Mouse (Mus musculus): ENCODE measurements around the gene Wee1. TPM values are rescaled to one million over a fixed set of nuclear protein-coding genes. Genes with fewer than 3 reads are reported as not detected.
A peak's percentile ranks its signal among the peaks of the same experiment; 100 is the strongest.
"Not testable (repeated sequence)": the region's sequence is repeated elsewhere in the genome, so short reads cannot be mapped to it uniquely, and the experiment has no call there.

Wee1 gene
- polyA plus RNA-seq, 1 experiment from 2014 or later = 13.3 TPM

DNA sequence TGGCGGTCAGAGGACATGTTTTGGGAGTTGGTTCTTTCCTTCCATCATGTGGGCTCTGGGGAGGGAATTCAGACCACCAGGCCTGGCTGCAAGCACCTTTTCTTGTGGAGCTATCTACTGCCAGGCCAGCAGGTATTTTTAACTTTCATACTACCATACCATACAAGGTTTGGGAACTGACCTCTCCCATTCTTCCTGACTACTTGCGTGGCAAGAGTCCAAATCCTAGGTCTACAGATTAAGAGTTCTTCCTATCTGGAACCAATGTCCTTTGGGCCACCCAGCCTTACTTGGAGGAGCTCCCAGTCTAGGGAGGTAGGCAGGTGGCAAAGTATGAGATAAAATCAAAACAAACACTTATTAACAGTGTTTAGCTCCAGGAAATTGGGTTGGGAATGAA is 3.4 kb upstream of the Wee1 start:
- H3K4me1 ChIP-seq (ENCODE audit: control insufficient read depth, insufficient read depth, low read length) = no peaks in the 10 kb centered on the region
- DNase-seq (ENCODE audit: low spot score) = no peak
- no peaks in the 10 kb centered on the region for H3K36me3 ChIP-seq (ENCODE audit: control insufficient read depth, insufficient read depth, low read length)
- no peak overlapping the region for H3K4me3 ChIP-seq (ENCODE audit: low read depth, low read length)
- no peaks in the 10 kb centered on the region for H3K27me3 ChIP-seq (replicated peaks; ENCODE audit: control insufficient read depth, insufficient read depth, low read length)
- WGBS = 86% methylated on average over 2 of the region's 2 CpGs
- no peak for ATAC-seq
- no peaks in the 10 kb centered on the region for H3K9me3 ChIP-seq (replicated peaks; ENCODE audit: control insufficient read depth, low read length)
- H3K27ac ChIP-seq (ENCODE audit: low read depth, low read length) = no peak overlapping the region
- H3K9ac ChIP-seq (ENCODE audit: low read length) = no peak overlapping the region
- H3K4me2 ChIP-seq (ENCODE audit: low read length) = no peak overlapping the region

DNA sequence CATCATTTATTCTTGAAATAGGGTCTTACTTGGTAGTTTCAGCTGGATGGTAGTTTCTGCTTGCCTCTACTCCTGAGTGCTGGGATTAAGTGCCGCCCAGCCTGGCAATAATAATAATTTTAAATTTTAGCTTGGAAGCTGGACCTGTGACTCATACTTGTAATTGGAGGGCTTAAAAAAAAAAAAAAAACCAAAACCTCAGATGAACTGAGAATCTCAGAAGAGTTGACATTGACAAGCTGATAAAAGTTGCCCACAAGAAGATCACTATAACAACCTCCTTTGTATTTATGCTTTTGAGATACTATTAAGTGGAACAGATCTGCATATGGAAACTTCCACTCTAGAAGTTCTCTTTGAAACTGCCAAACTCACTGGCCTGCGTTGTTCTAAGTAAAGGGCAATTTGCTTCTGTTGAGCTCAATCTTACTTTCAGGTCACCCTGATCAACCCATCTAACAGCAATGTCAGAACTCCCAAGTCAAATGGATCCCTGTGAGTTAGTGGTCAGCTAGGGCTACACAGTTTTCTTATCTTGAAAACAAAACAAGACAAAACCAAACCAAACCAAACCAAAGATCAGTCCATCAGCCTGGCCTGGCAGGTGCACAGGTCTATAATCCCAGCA is 1.6 kb upstream of the Wee1 start:
- H3K36me3 ChIP-seq (ENCODE audit: control insufficient read depth, insufficient read depth, low read length) = no peaks in the 10 kb centered on the region
- no peaks in the 10 kb centered on the region for H3K9me3 ChIP-seq (replicated peaks; ENCODE audit: control insufficient read depth, low read length)
- ATAC-seq = no peak
- 83% methylated on average over 2 of the region's 2 CpGs for WGBS
- 0 out of 2 replicates have a peak, but pooled peaks cover 4% of the 10 kb centered on the region for H3K4me1 ChIP-seq (ENCODE audit: control insufficient read depth, insufficient read depth, low read length)
- H3K4me3 ChIP-seq (ENCODE audit: low read depth, low read length) = no peak overlapping the region
- no peak for DNase-seq (ENCODE audit: low spot score)
- H3K27me3 ChIP-seq (replicated peaks; ENCODE audit: control insufficient read depth, insufficient read depth, low read length) = no peaks in the 10 kb centered on the region
- H3K4me2 ChIP-seq (ENCODE audit: low read length) = no peak overlapping the region
- H3K27ac ChIP-seq (ENCODE audit: low read depth, low read length) = no peak overlapping the region
- no peak overlapping the region for H3K9ac ChIP-seq (ENCODE audit: low read length)

DNA sequence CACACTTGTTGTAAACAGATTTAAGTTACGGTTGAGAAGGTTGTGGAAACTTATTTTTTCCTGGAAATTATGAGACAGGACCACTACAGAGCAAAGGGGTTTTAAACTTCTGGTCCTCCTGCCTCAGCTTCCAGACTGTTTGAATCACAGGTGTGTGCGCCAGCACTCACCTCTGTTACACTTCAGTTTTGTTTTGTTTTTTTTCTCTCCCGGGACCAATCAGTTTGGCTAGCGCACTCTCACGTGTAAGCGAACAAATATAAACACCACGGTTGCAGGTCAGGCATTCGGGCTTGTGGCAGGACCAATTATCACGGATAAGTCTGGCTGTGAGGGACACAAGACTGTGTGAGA is 707 bp upstream of the Wee1 start:
- ATAC-seq (no peak), DNase-seq (ENCODE audit: low spot score) (no peak)
- H3K9me3 ChIP-seq (replicated peaks; ENCODE audit: control insufficient read depth, low read length) = no peaks in the 10 kb centered on the region
- WGBS = 3% methylated on average over 9 of the region's 9 CpGs
- H3K4me1 ChIP-seq (ENCODE audit: control insufficient read depth, insufficient read depth, low read length) = 0 out of 2 replicates have a peak, but pooled peaks cover 4% of the 10 kb centered on the region
- no peaks in the 10 kb centered on the region for H3K36me3 ChIP-seq (ENCODE audit: control insufficient read depth, insufficient read depth, low read length)
- H3K4me2 ChIP-seq (ENCODE audit: low read length) = peak overlapping the region; percentile 84
- H3K9ac ChIP-seq (ENCODE audit: low read length) = peak overlapping the region; percentile 75
- peak overlapping the region; percentile 97 for H3K4me3 ChIP-seq (ENCODE audit: low read depth, low read length)
- peak overlapping the region; percentile 63 for H3K27ac ChIP-seq (ENCODE audit: low read depth, low read length)
- no peaks in the 10 kb centered on the region for H3K27me3 ChIP-seq (replicated peaks; ENCODE audit: control insufficient read depth, insufficient read depth, low read length)

DNA sequence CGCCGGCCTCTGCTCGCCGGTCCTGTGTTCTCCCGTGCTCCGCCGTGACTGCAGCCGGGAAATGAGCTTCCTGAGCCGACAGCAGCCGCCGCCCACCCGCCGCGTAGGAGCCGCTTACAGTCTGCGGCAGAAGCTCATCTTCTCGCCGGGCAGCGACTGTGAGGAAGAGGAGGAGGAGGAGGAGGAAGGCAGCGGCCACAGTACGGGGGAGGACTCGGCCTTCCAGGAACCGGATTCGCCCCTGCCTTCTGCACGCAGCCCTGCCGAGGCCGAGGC is 381 bp downstream of the Wee1 start:
- peak overlapping the region; percentile 78 for H3K9ac ChIP-seq (ENCODE audit: low read length)
- H3K9me3 ChIP-seq (replicated peaks; ENCODE audit: control insufficient read depth, low read length) = no peaks in the 10 kb centered on the region
- DNase-seq (ENCODE audit: low spot score) (no peak), ATAC-seq (no peak)
- H3K4me1 ChIP-seq (ENCODE audit: control insufficient read depth, insufficient read depth, low read length) = 0 out of 2 replicates have a peak, but pooled peaks cover 4% of the 10 kb centered on the region
- under 1% methylated on average over 25 of the region's 27 CpGs for WGBS
- H3K27me3 ChIP-seq (replicated peaks; ENCODE audit: control insufficient read depth, insufficient read depth, low read length) = no peaks in the 10 kb centered on the region
- H3K36me3 ChIP-seq (ENCODE audit: control insufficient read depth, insufficient read depth, low read length) = 0 out of 2 replicates have a peak, but pooled peaks cover 3% of the 10 kb centered on the region
- peak overlapping the region; percentile 97 for H3K4me3 ChIP-seq (ENCODE audit: low read depth, low read length)
- peak overlapping the region; percentile 87 for H3K27ac ChIP-seq (ENCODE audit: low read depth, low read length)
- H3K4me2 ChIP-seq (ENCODE audit: low read length) = peak overlapping the region; percentile 84

DNA sequence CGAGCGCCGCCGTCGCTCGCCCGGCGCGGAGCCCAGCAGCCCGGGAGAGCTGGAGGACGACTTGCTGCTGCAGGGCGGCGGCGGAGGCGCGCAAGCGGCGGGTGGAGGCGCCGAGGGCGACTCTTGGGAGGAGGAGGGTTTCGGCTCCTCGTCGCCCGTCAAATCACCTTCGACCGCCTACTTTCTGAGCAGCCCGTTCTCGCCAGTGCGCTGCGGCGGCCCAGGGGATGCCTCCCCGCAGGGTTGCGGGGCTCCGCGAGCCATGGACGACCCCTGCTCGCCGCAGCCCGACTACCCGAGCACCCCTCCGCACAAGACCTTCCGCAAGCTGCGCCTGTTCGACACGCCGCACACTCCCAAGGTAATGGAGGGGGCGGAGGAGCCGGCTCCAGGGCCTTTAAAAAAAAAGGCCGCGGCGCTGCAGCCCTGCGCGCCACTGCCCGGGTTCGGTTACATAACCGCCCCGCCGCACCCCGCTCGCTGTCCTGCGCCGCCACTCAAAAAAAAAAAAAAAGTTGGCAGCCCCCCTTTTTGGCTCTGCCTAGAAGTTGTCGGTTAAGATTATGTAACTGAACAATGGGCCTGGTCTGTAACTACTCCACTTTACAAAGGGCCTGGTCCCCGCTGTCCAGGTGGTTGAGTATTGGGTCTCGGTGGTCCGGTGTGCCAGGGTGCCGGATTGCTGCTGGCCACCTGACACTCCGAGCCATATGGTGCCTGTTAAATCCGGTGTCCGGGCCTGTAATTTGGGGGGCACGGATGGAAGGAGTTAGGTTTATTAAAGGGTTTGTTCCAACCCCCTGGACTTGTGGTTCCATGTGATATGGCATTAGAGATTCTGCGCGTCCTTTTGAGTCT is 948 bp downstream of the Wee1 start:
- under 1% methylated on average over 66 of the region's 74 CpGs for WGBS
- Histone ChIP-seq H3K4me1 (ENCODE audit: control insufficient read depth, insufficient read depth, low read length) (0 out of 2 replicates have a peak, but pooled peaks cover 4% of the 10 kb centered on the region), H3K4me2 (ENCODE audit: low read length) (peak overlapping the region; percentile 84), H3K27me3 (replicated peaks; ENCODE audit: control insufficient read depth, insufficient read depth, low read length) (no peaks in the 10 kb centered on the region), H3K27ac (ENCODE audit: low read depth, low read length) (peak overlapping the region; percentile 87), H3K9me3 (replicated peaks; ENCODE audit: control insufficient read depth, low read length) (no peaks in the 10 kb centered on the region), H3K36me3 (ENCODE audit: control insufficient read depth, insufficient read depth, low read length) (0 out of 2 replicates have a peak, but pooled peaks cover 5% of the 10 kb centered on the region), H3K4me3 (ENCODE audit: low read depth, low read length) (peak overlapping the region; percentile 97), H3K9ac (ENCODE audit: low read length) (peak overlapping the region; percentile 78)
- ATAC-seq = peak; percentile 27
- DNase-seq (ENCODE audit: low spot score) = peak; percentile 64

DNA sequence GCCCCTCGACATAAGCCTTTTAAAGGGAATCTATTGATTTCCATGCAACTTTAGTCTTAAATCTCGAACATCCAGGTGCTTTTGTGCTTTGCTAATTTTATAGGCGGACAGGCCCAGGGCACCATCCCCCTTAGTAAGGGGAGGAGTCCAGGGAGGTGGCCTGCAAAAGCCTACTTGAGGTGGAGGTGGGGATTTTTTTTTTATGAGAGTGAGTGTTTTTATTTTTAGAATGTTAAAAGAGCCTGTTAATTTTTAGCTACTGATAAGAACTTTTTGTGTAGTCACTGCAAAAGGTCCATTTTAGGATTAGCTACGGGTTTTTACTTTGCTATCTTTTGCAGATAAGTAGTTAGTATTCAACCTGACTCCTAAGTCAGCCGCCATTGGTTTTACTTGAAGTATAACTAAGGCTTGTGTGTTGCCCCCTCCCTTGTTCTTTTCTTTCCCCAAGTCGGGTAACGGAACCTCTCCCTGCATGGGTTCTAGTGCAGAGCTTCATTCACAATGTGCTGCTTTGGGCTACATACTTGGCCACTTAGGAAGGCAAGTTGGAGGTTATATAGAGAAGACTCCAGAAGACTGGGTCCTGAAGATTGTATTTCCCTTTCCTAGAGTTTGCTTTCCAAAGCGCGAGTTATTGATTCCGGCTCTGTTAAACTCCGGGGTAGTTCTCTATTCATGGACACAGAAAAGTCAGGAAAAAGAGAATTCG is 2.2 kb downstream of the Wee1 start:
- Histone ChIP-seq H3K27me3 (replicated peaks; ENCODE audit: control insufficient read depth, insufficient read depth, low read length) (no peaks in the 10 kb centered on the region), H3K4me2 (ENCODE audit: low read length) (peak overlapping the region; percentile 84), H3K9me3 (replicated peaks; ENCODE audit: control insufficient read depth, low read length) (no peaks in the 10 kb centered on the region), H3K4me3 (ENCODE audit: low read depth, low read length) (peak overlapping the region; percentile 97), H3K27ac (ENCODE audit: low read depth, low read length) (no peak overlapping the region), H3K4me1 (ENCODE audit: control insufficient read depth, insufficient read depth, low read length) (0 out of 2 replicates have a peak, but pooled peaks cover 4% of the 10 kb centered on the region), H3K36me3 (ENCODE audit: control insufficient read depth, insufficient read depth, low read length) (0 out of 2 replicates have a peak, but pooled peaks cover 5% of the 10 kb centered on the region), H3K9ac (ENCODE audit: low read length) (peak overlapping the region; percentile 78)
- ATAC-seq (no peak), DNase-seq (ENCODE audit: low spot score) (no peak)
- WGBS = 49% methylated on average over 12 of the region's 12 CpGs

DNA sequence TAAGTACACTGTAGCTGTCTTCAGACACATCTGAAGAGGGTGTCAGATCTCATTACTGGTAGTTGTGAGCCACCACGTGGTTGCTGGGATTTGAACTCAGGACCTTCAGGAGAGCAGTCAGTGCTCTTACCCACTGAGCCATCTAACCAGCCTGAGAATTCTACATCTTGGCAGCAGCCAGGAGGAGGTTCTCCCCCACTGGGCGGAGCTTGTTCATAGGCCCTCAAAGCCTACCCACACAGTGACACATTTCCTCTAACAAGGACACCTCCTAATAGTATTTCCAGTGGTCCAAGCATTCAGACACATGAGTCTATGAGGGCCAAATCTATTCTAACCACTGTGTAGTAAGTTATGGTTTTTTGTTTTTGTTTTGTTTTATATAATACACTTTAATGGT is 6.7 kb downstream of the Wee1 start:
- H3K36me3 ChIP-seq (ENCODE audit: control insufficient read depth, insufficient read depth, low read length) = peaks cover 28% of the 10 kb centered on the region
- 87% methylated on average over 2 of the region's 2 CpGs for WGBS
- no peak overlapping the region for H3K27ac ChIP-seq (ENCODE audit: low read depth, low read length)
- no peak overlapping the region for H3K9ac ChIP-seq (ENCODE audit: low read length)
- DNase-seq (ENCODE audit: low spot score) (no peak), ATAC-seq (no peak)
- H3K27me3 ChIP-seq (replicated peaks; ENCODE audit: control insufficient read depth, insufficient read depth, low read length) = no peaks in the 10 kb centered on the region
- H3K4me2 ChIP-seq (ENCODE audit: low read length) = no peak overlapping the region
- no peaks in the 10 kb centered on the region for H3K9me3 ChIP-seq (replicated peaks; ENCODE audit: control insufficient read depth, low read length)
- 0 out of 2 replicates have a peak, but pooled peaks cover 4% of the 10 kb centered on the region for H3K4me1 ChIP-seq (ENCODE audit: control insufficient read depth, insufficient read depth, low read length)
- H3K4me3 ChIP-seq (ENCODE audit: low read depth, low read length) = no peak overlapping the region

DNA sequence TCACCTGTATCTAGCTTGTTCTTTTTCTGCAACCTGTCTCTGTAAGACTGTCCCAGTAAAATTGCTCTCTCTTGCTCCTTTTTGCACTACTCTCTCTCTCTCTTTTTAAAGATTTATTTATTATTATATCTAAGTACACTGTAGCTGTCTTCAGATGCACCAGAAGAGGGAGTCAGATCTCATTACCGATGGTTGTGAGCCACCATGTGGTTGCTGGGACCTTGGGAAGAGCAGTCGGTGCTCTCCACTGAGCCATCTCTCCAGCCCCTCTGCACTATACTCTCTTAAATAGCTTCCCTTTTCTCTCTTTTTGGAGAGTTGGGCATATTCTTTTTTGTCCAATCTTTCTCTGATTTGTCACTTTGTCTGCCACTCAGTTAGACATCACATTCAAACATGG is 10.4 kb downstream of the Wee1 start:
- peaks cover 46% of the 10 kb centered on the region for H3K36me3 ChIP-seq (ENCODE audit: control insufficient read depth, insufficient read depth, low read length)
- DNase-seq (ENCODE audit: low spot score); H3K9ac ChIP-seq (ENCODE audit: low read length); H3K4me2 ChIP-seq (ENCODE audit: low read length); H3K27me3 ChIP-seq (replicated peaks; ENCODE audit: control insufficient read depth, insufficient read depth, low read length); H3K27ac ChIP-seq (ENCODE audit: low read depth, low read length); H3K4me3 ChIP-seq (ENCODE audit: low read depth, low read length); H3K4me1 ChIP-seq (ENCODE audit: control insufficient read depth, insufficient read depth, low read length); H3K9me3 ChIP-seq (replicated peaks; ENCODE audit: control insufficient read depth, low read length); ATAC-seq: not testable (repeated sequence)
- WGBS = 73% methylated on average over 2 of the region's 2 CpGs
